Mouse (Mus musculus): ENCODE data around the gene Ppp1r1b.
A peak's percentile ranks its signal among the peaks of the same experiment; 100 is the strongest.

Ppp1r1b gene

DNA sequence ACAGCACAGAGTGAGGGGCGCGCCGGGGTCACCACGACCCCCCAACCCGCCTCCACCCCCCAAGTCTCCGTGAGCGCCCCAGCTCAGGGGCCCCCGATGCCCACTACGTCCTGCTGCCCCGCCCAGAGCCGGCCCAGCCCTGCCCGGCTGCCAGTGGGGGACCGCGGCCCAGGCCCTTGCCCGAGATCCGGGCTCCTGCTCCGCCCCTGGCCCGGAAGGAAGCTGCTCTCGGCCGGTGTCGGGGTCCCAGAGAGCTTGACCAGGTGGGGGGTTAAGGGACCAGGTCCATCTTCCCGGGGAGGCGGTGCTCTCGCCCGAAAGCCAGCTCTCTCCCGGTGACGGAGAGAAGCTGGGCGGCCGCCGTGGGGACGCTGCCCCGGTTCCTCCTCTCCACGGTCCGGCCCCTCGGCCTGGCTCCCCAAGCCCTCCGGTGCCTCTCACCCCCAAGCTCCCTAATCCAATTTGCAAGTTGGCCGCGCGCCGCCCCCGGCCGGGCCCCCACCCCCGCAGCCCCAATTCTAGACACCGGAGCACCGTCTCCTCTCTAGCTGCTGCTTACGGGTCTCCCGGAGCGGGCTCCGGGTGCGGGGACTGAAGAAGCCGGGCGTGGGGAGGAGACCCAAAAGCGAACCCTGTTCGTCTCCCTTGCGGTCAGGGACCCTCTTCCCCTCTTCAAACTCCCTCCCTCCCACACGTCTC is 19.7 kb upstream of the Ppp1r1b start:
- DNase-seq (ENCODE audit: extremely low read depth, low read depth) = no peak

DNA sequence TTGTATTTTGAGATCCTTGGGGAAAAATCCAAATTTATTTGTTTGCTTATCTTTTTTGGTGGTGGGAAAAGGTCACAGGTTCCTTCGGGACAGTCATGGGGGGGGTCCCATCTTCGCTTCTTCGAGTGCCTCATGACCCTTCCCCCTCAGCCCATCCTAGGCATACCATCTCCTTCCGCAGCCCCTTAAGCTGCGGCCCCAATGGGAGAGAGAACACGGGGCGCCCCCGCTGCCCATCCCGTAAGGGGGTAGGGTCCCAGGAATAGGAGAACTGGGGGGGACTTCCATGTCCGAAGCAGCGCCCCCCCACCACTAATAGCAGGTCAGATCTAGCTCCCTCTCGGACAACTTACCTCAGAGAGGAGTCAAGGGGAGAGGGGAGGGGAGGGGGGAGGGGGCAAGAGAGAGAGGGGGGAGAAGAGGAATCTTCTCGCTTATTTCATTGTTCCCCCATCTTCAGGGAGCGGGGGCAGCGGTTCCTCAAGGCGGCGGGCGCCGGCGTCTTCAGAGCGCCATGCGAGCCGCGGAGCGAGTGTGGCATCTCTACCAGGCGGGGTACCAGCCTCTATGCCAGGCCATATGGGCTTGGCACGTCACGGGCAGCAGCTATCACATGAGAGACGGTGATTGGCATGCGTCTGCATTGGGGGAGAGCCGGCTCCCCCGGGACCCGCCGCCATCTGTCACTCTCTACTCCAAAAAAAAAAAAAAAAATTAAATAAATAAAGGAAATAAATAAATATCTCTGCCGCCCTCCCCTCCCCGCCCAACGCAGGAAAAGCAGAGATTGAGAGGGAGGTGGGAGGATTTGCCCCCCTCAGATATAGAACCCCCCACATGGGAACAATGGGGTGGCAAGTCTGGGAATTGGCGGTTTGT is 18.9 kb upstream of the Ppp1r1b start, which contains the start of gene Neurod2:
Gene Neurod2, minus strand, starts transcription at position 568 of the 879 bp plus-strand sequence.
- DNase-seq (ENCODE audit: extremely low read depth, low read depth) = no peak

DNA sequence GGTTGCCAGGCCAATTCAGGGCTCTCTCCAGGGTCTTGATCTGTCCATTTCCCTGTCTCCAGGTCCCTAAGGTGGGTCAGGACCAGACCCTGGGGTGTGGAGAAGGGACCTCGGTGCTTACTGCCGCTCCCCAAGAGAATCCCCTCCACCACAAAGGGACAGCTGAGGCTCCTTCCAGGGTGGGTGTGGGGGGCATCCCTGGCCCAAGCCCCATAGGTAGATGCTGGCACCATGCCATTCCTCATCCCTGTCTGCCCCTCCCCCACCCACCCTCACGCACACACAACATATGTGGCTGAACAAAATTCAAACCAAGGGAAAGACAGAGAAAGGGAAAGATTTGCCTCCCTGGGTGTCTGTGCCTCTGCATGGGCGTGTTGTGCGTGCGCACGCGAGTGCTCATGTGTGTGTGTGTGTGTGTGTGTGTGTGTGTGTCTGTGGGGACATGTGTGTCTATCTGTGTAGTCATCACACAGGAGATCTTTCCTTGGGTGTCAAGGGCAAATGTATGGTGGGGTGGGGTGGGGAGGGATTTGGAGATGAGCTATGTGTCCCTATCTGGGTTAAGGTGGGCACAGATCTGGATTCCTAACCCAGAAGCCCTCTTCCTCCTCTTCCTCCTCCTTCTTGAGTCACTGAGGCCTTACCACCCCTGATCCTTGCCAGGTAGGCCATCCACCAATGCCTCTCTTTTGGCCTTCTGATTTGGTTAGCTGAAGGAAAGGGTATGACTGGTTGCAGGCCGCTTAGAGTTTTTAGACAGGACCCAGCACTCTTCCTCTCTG is 18.1 kb upstream of the Ppp1r1b start:
- no peak for DNase-seq (ENCODE audit: extremely low read depth, low read depth)

DNA sequence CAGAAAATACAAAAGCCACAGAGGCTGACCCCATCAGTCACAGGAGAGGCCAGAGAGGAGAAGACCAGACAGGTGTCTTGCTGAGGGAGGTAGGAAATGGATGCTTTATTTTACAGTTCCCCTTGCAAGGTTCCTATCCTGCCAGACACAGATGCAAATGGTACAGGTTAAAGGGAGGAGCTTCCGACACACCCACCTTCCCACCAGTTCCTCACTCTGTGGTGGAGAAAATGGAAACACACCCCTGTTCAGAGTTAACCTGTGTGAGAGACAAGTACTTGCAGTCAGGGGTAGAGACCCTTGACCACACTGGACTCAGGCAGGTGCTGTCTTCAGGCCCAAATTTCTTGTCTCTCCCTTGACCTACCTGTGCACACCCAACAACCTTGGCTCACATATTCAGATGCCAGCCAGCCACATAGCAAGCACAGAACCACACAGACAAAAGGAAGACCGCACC is 17.4 kb upstream of the Ppp1r1b start:
- DNase-seq (ENCODE audit: extremely low read depth, low read depth) = no peak

DNA sequence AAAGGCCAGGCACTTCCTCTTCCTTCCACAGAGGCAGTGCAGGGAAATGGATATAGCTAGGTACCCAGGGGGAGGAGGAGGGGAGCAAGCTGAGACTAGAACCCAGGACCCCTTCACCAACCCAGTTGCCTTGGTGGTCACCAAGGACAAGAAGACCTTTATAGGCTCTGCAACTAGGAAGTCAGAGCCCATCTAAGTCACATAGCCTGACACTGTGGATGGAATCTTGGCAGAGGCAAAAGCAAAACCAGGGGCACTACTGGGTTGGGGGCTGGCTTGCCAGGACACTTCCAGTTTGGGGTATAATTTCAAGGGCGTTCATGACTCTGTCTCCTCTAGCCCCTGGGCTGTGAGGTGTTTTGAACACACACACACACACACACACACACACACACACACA is 16.8 kb upstream of the Ppp1r1b start:
- DNase-seq (ENCODE audit: extremely low read depth, low read depth) = no peak

DNA sequence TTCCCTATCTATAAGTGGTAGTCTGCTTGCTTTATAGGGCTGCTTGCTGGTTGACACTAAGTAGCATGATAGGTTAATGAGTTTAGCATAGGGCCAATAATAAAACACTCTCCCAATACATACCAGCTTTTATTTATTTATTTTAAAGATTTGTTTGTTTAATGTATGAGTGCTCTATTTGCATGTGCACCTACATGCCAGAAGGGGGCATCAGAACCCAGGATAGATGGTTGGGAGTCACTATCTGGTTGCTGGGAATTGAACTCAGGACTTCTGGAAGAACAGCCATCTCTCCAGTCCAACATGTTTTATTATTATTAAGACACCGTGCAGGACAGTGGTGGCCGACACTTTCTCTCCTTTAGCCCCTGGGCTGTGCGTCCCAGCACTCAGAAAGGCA is 16.0 kb upstream of the Ppp1r1b start:
- DNase-seq (ENCODE audit: extremely low read depth, low read depth) = no peak

DNA sequence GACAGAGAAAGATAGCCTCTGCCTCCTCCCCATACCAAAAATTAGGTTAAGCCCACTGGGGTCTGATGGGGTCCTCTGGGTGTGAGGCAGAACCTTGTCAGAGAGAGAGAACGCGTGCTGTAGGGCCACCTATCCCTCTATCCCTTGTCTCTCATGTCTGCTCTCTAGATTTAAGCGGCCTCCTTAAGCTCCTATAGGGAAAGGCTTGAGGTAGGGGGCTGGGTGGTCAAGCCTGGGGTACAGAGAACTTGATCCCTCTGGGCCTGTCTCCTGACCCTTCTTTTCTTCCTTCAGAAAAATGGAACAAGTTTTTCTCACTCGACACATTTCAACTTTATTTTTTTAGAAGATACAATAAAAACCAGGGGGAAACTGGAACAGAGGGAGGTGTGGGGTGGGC is 15.4 kb upstream of the Ppp1r1b start:
- no peak for DNase-seq (ENCODE audit: extremely low read depth, low read depth)

DNA sequence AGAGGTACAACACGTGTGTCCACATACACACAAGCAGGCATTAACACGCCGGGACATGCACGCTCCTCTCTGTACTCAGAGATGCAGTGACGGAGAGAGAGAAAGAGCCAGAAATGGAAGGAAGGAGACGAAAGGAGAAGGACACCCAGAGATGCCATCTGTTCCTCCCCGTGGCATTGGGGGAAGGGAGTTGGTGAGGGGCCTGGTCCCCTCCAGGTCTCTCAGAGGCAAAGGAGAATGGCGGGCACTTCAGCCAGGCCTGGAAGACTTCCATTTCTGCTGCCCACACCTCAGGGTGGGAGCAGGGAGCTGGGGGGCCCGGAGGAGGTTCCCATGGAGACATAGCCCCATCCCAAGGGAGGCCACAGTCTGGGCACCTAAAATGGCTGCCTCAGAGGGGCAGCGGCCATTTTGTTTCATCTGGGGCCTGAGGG is 14.9 kb upstream of the Ppp1r1b start:
- no peak for DNase-seq (ENCODE audit: extremely low read depth, low read depth)

DNA sequence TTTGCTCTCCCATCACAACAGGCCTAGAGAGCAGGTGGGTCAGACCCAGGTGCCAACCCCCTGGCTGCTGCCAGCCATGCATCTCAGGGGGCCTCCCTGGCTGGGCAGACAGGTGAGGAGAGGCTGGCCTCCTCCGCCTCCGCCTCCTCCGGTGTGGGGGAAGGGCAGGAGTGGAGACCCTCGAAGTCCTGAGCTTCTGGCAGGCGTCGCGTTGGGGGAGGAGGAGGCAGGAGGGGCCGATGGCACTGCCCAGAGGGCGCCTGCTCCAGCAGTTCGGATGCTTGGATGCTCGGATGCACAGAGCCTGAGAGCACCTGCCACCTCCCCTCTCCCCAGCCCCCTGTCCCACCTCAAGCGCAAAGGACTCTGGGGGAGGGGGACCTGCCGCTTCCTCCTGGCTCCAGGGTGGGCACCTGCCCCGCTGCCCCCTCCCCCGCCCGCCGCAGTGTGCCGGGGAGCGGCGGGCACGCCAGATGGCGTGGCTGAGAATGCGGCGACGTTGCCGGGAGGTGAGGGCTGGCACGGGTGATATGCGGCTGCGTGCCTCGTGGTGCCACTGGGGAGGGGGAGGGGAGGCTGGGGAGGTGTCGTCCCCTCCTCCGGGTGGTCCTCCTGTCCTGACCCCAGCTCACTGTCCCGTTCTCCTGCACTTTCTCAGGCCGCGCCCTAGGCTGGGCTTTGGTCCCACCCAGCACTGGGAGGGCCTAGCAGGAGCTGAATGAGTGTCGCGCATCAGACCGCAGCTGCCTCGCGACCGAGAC is 14.0 kb upstream of the Ppp1r1b start:
- no peak for DNase-seq (ENCODE audit: extremely low read depth, low read depth)

DNA sequence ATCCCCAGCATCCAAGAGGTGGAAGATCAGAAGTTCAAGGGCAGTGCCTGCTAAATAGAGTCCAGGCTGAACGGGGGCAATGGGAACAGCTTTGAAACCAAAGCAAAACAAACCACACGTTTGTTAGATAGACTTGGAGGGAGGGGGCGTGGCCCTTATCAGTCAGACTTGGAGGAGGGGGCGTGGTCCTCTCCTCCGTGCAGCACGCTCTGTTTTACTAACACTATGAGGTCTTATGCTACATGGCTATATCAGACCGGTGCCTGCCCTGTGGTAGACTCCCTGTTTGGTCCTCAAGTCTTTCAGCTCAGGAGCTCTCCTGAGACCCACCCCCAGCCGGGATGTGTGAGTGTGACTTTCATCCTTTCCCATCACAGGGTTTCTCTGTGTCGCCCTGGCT is 13.0 kb upstream of the Ppp1r1b start:
- peak; percentile 33 for DNase-seq (ENCODE audit: extremely low read depth, low read depth)

DNA sequence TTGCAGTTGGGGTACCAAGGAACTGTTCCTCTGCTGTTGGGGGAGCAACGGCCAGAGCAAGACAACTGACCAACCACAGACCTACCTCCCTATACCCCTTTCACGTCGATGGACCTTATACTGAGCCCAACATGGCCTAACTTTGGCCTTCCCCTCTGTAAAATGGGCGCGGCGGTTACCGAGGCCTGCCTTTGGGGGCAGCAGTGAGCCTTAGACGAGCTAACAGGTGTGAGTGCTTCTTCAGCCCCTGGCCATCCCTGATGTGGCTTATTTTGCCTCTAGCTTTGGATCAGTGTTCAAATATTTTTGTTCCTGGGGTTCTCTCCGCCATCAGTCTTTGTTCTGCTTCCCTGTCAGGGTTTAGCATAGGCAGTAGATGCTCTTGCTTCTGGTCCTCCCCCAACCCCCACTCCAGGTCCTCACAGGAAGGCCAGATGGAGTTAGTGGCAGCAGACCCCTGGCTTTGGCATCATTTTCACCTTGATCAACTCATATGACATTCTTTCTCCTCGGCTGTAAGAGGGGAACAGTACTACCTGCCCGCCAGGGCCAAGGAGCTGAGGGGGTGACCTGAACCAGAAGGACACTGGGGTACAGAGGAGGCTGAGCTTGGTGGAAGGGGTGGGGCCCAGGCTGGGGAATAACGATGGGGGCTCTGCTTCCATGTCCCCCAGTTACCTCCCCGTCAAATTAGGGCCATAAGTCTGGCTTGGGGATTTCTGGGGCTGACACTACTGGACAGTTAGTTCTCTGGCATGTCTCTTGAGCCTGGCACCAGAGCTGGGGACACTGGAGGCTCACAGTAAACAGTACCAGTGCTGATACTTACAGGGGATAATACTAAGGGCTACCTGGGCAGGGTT is 11.7 kb upstream of the Ppp1r1b start:
- DNase-seq (ENCODE audit: extremely low read depth, low read depth) = no peak

DNA sequence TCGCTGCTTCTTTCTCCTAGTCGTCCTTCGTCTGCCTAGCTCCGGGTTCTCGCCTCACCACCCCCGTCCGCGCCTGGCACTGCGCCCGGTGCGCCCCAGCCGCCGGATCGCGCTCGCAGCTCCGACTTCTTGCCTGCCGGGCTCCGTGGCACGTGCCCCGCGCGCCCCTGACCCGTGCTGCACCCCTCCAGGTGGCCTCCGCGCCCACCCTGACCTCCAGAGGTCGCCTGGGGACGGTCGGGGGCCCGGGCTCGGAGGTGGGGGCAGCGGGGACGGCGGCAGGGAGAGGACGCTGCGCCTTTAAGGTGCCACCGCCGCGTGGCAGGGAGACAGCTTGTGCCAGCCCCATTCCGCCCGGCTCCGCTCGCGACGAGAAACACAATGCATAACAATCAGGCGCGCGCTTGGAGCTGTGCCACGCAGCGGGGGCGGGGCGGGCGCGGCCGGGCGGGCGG is 9.7 kb upstream of the Ppp1r1b start:
- DNase-seq (ENCODE audit: extremely low read depth, low read depth) = no peak

DNA sequence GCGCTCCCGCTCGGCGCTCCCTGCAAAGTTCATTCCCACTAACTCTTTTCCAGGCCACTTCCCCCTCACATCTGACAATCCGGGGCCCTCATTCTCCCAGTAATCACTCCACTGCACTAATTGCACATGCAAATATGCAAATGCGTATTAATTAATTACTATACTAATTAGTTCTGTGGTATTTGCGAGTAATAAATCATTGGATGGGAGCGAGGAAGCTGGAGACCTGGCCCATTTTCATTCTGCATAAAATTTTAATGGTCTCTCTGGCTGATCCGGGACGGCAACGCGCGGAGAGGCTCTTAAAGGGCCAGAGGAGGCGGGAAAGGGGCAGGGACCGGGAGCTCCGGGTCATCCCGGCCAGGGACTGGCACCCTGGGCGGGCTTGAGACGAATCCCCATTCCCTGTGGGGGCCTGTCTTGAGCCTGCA is 9.1 kb upstream of the Ppp1r1b start:
- DNase-seq (ENCODE audit: extremely low read depth, low read depth) = no peak

DNA sequence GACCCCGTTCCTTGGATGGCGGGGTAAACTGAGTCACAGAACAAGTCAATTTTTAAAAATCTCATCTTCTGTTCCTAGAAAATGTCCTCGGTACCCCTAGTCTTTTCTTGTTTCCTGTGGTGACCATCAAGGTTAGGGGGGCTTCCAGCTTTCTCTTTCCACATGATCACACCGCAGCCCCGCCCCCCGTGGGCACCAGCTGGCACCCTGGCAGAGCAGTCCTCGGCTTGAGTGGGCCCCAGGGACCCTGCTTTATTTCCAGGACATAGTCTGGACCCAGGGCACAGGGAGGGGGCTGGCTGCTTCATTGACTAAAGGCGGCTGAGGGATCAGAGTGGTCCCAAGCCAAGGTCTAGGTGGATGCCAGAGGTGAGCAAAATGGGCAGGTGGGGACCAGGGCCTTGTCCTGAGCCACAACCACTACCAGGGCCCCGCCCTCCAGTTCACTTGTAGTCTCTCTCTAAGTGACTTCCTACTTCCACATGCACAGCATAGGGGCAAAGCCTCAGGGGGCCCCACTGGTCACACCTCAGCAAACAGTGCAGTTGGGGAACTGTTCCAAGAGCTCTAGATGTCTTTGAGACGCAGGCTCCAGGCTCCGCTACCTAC is 8.4 kb upstream of the Ppp1r1b start:
- DNase-seq (ENCODE audit: extremely low read depth, low read depth) = no peak

DNA sequence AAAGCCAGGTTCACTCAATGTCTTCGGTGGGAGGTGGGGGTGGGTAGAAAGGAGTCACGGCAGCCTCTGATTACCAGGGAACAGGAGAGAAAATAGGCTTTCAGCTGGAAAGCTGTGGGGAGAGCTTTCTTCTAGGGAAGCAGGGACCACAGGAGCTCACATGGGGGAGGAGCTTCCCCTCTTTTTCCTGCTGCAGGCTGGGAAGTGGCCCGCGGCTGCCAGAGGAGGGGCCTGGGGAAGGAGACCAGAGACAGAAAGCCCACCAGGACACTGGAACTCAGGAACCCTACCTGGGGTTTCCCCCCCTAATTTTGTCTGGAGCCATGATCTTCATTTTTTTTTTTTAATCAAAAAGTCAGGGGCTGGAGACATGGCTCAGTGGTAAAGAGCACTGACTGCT is 7.6 kb upstream of the Ppp1r1b start:
- no peak for DNase-seq (ENCODE audit: extremely low read depth, low read depth)

DNA sequence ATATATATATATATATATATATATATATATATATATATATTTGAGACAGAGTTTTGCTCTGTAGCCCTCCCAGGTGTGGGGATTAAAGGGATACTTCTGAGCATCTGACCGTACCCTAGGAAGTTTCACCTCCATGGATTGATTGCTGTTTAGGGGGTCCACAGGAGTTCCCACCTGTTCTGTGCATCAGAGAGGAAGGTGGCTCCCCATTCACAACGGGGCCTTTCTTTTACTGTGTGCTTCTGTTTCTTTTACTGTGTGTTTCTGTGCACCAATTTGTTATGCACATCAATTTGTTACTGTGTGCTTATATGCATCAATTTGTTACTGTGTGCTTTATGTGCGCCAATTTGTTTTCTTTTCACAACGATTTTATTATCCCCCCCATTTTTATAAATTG is 7.0 kb upstream of the Ppp1r1b start:
- DNase-seq (ENCODE audit: extremely low read depth, low read depth) = no peak

DNA sequence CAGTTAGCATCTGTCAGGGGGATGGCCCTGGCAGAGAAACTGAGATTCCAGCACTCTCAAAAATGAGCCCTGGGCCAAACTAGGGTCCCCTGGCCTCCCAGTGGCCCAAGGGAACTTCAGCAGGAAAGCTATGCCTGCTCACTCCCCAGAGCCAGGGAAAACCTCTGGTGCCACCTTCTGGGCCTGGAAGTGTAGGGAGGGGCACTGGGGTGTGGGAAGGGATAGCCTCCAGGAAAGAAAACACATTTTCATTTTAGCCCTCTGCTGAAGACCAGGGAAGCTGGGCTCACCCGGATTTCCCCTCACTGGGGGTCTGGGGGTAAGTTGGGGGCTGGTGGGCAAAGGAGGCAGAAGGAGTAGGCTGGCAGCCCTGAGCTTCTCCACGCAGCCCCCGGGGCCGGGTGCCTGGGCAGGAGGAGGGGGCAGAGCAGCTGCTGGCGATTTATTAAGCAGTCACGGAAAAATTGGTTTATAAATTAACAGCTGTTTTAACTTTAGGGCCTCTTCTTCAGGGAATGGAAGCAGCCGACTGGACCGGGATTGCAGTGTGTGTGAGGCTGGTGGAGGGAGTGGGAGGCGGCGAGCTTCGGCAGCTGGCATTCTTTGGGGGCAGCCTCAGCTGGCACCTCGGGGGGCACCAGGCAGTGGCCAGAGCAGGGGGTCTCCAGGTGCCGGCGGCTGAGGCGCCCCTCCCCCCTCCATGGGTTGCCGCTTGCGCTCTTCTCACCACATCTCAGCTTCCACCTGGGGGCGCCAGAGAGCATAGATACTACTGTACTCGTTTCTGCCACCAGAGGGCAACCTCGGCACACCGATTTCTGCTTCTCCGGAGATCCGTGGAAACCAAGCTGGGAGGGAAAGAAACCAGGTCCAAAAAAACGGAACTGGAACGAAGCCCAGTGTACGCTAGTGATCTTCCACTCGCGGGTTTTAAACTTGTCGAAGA is 5.9 kb upstream of the Ppp1r1b start:
- DNase-seq (ENCODE audit: extremely low read depth, low read depth) = peak; percentile 75

DNA sequence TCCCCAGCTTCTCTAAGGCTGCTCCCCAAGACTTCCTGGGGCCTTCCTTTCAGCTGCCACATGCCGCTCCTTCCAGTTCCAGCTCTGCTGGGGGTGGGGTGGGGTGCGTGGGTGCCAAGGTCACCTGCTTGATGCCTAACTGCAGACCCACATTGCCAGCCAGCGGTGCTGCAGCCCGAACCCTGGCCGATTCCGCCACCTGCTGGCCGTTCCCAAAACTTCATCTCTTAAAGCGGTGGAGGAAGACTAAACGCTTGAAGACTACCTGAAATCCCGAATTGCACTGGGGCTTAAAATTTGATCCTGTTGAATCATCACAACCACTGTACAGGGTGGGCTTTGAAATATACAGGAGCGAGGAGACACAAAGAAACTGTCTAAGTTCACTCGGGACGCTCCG is 3.0 kb upstream of the Ppp1r1b start:
- peak; percentile 54 for DNase-seq (ENCODE audit: extremely low read depth, low read depth)
